Mouse (Mus musculus) ovary, postnatal 10 days (tissue): ENCODE measurements around the gene Nptx1.

Experiments
- DNase-seq: peaks from one replicate; pipeline ENCODE4 v3.0.0; 2022; ENCODE audit warnings: low spot score

Nptx1 gene

GRCm38 (mm10) chr11:119550546-119551335 lies 3.2 kb upstream of the Nptx1 start:
- DNase-seq, result no peak

GRCm38 (mm10) chr11:119549371-119549811 lies 1.8 kb upstream of the Nptx1 start:
- no peak for DNase-seq

GRCm38 (mm10) chr11:119548741-119549370 lies 1.3 kb upstream of the Nptx1 start:
- no peak for DNase-seq

- DNase-seq, result no peak
Observed at GRCm38 (mm10) chr11:119547951-119548591, 518 bp upstream of the Nptx1 start.

- no peak for DNase-seq
Observed at GRCm38 (mm10) chr11:119546496-119547182, 914 bp downstream of the Nptx1 start.

GRCm38 (mm10) chr11:119545741-119546495 lies 1.6 kb downstream of the Nptx1 start:
- no peak for DNase-seq

GRCm38 (mm10) chr11:119545281-119545680 lies 2.3 kb downstream of the Nptx1 start:
- DNase-seq, result no peak

GRCm38 (mm10) chr11:119544518-119545105 lies 2.9 kb downstream of the Nptx1 start:
- no peak for DNase-seq

GRCm38 (mm10) chr11:119543816-119544517 lies 3.6 kb downstream of the Nptx1 start:
- no peak for DNase-seq

GRCm38 (mm10) chr11:119542886-119543285 lies 4.7 kb downstream of the Nptx1 start:
- DNase-seq, result no peak

- no peak for DNase-seq
Observed at GRCm38 (mm10) chr11:119542371-119542770, 5.2 kb downstream of the Nptx1 start.

- no peak for DNase-seq
Observed at GRCm38 (mm10) chr11:119541082-119541481, 6.5 kb downstream of the Nptx1 start.

GRCm38 (mm10) chr11:119540560-119540959 lies 7.0 kb downstream of the Nptx1 start:
- DNase-seq, result no peak

GRCm38 (mm10) chr11:119539944-119540343 lies 7.6 kb downstream of the Nptx1 start:
- no peak for DNase-seq

- no peak for DNase-seq
Observed at GRCm38 (mm10) chr11:119533745-119534144, 13.8 kb downstream of the Nptx1 start.

- DNase-seq, result no peak
Observed at GRCm38 (mm10) chr11:119532460-119532859, 15.1 kb downstream of the Nptx1 start.

- no peak for DNase-seq
Observed at GRCm38 (mm10) chr11:119528930-119529329, 18.6 kb downstream of the Nptx1 start.

GRCm38 (mm10) chr11:119526068-119526966 lies 21.2 kb downstream of the Nptx1 start:
- DNase-seq, result no peak

- DNase-seq, result peak; percentile 39
Observed at GRCm38 (mm10) chr11:119524545-119524949, 23.0 kb downstream of the Nptx1 start.

- DNase-seq, result no peak
Observed at GRCm38 (mm10) chr11:119523392-119523791, 24.2 kb downstream of the Nptx1 start.
